Mouse (Mus musculus): ENCODE data around the gene B3galt4.

- TF ChIP-seq CTCF (IDR thresholded peaks at IDR 0.05; ENCODE audit: low read depth) = no peak
- no peak for TF ChIP-seq EP300 (IDR thresholded peaks at IDR 0.05; ENCODE audit: low read depth)
These were observed 22.3 kb upstream of the B3galt4 start for GRCm38 (mm10) chr17:33973572-33973971.

Data from heart, postnatal 0 days (tissue).